Mouse (Mus musculus) 3134 (cell line): ENCODE results near the gene Itgb1bp1.

Experiments used
- DNase-seq: peaks from one replicate; pipeline ENCODE4 v3.0.0-alpha.2; 2011; ENCODE audit warnings: low spot score; ENCODE audit not compliant: insufficient read length; ENCODE audit errors: extremely low read depth

Itgb1bp1 gene

DNA sequence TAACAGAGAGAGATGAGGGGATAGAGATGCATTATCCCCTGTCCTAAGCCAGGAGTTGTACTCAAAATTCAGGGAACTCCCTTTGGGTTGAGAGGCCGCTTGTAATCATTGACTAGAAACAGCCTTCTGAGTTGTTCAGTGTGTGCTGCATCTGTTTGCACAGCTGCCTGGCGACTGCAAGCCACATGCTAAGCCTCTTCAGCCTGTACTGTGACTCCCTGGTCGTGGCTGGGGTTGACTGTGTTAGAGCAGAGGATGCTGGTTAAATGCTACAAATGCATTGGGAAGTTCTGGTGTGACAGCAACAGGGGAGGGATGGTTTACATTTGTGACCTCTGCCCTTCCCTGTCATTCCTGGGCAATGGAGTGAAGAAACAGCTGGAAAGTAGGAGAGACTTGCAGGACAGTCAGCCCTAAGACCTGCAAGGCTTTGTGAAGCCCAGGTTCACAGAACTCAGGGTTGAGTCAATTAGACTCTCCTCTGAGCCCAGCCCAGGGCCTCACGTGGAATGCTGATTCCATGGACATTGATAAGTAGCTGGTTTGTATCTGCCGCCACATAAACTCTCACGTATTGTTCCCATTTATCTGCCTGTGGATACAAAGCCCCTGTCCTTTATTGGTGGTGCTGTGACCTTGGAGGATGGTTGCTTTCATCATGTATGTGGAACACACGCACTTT, 38.2 kb downstream of the Itgb1bp1 start:
- DNase-seq: no peak

DNA sequence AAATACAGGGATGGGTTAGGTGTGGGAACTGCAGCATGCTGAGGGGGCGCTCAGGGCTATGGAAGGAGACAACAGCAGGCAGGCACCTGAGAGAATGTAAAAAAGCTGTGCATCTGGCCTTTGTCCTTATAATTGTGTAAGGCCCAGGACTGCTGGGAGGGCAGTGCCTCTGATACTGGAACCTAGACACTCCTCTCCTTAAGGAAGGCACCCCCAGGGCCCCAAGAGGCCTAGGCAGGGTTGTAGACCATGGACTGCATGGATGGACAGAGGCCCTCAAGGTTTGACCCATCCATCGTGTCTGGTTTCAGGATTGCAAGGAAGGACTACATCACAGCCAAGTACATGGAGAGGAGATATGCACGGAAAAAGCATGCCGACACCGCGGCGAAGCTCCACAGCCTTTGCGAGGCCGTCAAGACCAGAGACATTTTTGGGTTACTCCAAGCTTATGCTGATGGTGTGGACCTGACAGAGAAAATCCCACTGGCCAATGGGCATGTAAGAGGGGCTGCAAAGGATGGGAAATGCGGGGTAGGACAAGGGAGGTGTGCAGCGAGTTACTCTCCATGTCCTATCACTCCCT, 41.6 kb downstream of the Itgb1bp1 start:
- DNase-seq: no peak

DNA sequence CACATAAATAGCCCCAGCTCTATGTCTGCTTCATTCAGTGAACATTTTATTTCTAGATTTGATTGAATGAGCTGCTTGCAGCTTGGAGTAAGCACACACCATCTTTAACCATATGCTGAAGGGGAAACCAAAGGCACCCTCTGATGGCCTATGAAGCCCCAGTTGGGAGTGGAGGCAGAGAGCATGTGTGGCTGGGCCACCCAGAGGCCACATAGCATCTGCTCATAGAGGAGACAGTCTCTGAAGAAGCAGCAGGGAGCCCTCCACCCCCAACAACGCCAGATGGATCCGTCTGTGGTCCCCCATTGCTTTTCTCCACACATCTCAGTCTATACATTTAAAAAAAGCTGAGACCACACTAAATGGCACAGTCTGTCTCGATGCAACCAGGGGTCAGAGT, 44.1 kb downstream of the Itgb1bp1 start:
- no peak for DNase-seq

DNA sequence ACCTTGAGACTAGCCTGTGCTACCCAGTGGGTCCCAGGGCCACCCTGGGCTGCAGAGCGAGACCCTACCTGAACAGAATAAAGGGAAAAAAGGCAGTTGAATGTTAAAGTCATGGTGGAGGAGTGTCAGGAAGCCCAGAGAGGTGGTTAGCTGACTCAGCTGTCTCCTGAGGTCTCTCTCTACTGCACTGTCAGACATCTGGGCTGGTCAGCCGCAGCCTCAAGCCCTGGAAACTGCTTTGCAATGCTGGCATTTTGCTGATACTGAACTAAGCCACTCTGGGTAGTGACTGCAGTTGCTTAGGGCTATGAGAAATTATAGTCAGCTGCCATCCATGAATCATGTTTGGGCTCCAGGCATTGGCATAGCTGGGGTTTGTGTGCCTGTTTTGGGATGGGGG, 51.5 kb downstream of the Itgb1bp1 start:
- peak; percentile 13 for DNase-seq

DNA sequence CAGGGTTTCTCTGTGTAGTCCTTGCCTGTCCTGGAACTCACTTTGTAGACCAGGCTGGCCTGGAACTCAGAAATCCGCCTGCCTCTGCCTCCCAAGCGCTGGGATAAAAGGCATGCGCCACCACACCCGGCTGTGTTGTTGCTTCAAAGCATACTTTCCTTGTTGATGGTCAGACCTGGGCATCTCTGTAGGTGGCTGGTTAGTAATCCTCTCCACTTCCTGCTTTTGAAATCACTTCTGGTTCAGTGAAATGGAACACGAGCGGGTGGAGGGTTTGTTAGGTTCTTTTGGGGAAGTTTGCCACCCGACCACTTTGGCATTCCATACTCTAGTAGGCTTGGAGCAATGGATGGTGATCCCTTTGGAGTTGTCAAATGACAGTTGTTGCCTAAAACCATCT, 52.4 kb downstream of the Itgb1bp1 start:
- DNase-seq: no peak

DNA sequence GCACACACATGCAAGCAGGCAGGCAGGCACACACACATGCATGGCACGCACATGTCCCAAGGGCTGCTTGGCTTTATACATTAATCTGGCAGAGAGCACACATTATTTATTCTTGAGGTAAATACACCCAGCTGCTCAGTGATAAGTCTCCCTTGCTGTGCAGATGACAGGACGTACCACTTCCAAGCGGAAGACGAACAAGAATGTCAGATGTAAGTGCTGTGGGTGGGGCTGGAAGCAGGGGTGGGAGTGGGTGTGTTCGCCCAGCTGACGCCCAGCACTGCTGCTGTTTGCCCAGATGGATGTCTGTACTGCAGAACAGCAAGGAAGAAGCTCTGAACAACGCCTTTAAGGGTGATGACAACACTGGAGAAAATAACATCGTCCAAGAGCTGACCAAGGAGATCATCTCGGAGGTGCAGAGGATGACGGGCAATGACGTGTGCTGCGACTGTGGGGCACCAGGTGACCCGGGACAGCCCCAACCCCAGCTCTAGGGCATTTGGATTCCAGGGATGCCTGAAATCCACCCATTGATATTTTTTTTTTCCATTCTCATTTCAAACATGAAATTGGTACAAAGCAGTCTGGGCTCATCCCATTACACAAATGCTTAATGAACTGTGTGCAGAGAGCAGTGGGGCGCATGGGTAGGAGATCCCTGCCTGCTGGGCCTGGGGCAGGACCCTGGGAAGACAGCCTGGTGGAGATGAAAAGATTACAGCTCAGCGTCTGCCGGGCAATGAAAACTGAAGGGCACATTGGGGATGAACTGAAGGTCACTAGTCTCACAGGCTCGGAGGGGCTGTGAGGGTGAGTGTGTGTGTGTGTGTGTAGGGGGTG, 56.8 kb downstream of the Itgb1bp1 start:
- no peak for DNase-seq

DNA sequence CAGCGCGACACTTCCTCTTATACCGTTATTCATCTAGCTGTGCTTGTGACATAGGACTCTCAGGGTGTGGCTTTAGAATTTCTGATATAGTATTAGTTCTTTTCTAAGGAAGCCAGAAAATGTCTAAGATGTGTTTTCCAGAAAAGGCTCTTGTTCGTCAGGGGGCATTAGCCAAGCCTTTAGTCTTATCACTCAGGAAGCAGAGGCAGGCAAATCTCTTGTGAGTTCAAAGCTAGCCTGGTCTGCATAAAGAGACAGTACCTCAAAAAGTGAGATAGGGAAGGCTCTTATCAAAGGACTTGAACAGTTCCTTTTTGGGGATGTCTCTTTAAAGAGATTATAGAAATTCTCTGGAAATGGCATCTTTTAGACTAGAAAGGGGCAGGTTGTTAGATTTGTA, 57.4 kb downstream of the Itgb1bp1 start:
- no peak for DNase-seq

DNA sequence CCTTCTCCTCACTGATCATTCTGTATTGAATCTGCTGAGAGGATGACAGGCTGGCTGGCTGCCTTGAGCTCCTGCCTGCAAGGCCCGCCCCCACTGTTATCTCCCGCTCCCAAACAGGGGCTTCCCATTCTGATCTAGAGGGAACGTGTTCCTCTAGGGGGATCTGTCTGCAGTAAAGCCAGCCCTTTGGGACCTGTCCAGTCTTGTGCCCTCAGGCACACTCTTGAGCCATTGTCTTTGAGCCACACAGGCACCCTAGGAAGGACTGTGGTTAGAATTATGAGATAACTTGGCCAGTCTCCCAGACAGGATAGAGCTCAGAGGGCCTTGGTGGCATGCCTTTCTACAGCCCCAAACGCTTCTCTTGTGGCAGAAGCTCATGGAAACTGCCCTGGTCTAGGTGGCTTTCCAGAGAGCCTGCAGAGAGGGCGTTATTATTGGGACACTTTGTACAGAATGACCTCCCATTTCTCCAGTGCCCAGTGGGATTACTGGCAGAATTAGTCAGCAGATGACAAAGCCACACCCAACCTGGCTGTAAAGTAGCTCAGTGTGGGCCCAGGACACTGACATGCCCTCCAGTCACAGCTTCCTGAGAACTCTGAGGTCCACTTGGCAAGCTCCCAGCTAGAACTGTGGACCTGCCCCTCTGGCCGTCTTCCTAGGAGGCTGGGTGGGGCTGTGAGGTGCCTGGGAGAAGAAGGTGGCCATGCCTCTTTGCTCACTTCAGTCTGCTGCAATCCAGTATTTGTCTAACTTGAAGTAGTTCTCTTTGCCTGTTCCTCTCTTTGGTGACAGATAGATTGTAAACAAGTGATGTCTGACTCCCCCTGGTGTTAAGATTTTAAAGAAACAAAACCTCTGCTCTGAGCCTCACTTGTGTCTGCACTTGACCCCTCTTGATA, 58.8 kb downstream of the Itgb1bp1 start:
- DNase-seq: peak; percentile 83

DNA sequence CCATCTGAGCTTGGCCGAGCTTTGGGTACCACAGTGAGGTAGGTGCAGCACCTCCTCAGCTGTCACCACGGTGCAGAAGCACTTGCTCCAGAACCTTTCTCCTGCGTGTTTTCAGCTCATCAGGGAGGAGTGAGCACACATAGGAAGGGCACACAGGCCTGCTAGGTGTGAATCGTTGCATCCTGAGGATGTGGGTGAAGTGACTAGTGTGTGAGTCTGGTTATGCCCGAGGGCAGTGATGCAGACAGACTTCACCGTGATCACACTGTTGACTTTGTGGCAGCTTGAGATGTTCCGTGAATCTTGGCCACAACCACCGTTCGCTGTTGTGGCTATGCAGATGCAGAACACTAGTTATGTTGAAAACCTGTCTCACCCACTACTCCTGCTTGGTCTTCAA, 59.8 kb downstream of the Itgb1bp1 start:
- no peak for DNase-seq

DNA sequence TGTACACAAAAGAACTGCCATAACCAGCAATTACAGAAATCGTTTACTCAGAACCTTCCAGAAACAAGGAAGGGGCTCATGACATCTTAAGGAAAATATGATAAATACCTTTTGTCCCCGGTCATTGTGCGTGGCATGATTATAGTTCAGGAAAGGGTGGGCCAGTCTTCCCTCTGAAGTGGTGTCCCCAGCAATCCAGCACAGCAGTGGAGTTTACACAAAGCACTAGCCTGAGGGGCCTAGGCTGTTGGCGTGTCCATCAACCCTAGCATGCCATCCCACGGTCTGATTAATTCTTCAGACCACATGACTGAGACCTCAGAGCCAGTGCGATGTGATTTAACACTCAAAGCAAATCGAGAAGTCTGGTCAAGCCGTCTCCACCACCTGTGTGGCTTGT, 60.7 kb downstream of the Itgb1bp1 start:
- no peak for DNase-seq

DNA sequence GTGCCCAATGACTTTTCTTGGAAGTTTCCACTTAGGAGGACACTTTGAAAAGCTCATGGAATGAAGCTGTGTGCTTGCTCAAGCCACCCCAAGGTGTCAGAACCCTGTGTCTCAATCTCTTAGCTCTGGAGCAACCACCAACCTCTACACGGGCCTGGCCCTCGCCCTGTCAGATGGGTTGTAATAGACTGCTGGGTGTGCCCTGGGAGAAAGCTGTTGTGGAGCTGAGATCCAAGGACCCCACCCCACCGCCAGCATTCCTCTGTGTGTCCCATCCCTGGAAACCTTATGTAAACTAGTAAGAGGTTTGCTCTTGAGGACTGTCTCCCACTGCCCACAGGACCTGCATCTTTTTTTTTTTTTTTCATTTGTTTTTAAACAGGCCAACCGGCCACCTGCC, 62.2 kb downstream of the Itgb1bp1 start:
- no peak for DNase-seq

DNA sequence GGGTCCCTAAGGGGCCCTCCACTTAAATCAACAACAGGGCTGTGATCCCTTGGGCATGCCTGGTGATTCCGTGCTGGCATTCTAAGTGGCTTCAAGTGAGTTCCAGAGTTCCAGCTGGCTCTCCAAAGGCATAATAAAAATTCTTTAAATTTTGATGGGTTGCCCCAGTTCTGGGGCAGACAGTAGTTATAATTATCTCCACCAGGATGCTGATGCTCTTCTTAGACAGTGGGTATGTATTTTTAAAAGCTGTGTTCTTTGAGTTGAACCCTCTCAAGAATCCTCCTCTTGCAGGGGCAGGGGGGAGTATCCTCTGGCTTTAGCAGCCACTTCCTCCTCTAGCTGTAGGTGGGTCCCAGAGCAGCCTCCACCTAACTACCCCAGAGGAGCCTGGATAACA, 65.5 kb downstream of the Itgb1bp1 start:
- DNase-seq: no peak

DNA sequence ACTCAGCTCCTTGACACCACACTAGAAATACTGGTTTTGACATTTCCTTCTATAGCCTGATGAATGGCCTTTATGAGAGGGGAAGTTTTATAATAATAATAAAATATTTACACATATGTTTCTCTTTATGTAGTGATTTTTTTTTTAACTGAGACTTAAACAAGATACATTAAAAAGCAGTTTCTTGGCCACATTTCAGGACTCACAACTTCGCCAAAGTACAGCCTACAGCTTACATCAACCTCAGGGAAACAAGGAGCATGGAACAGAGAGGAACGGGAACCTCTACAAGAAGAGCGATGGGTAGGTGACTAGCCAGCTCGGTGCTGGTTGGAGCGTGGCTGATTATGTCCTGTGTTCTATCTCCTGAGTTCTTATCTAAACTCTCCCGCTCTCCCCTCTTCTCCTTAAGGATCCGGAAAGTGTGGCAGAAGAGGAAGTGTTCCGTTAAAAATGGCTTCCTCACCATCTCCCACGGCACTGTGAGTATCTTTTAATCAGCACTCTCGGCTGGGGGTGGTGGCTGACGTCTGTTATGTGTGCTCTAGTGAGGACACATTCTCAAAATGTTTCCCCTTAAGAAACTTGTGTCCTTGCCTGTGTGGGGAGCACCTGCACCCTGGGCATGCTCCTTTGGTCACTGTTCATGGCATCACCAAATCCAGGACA, 68.2 kb downstream of the Itgb1bp1 start:
- no peak for DNase-seq

DNA sequence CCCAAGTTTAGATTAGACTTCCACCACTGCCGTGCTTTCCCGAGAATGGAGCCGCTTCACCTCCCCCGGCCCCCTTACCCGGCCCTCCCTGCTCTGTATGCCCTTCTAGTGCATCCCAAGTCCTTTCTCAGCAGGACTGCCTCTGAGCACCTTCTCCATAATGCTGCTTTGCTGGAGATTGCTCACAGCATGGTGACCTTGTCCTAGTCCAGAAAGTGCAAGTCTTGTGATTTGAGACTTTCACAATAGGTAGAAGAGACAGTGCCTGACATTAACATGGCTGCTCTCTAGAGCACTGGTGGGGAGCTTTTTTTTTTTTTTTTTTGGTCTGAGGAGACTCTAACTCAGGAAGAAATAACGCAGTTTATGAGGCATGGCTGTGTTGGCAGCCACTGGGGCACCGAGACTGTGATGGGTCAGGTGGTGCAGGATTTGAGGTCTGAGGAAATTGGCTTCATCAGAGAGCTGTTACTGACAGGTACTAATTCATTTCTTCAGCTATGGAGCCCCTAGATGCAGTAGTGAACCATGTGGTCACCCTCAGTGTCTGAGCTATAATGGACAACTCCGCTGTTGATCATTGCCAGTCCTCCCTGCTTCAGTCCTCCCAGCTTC, 71.4 kb downstream of the Itgb1bp1 start:
- DNase-seq: no peak

DNA sequence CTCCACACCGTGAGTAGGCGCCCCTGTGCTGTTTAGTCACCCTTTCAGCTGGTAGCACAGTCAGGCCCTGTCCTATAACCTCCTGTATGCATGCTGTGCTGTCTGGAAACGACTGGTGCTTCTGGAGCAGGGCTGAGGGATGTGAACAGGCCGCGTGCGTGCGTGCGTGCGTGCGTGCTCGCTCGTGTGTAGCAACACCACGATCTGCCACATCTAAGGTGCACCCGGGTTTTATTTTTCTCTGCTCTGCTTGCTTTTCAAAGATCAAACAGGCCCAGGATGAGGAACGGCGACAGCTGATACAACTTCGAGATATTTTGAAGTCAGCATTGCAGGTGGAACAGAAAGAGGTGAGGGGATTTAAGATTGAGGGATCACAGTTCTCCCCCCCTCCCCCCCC, 73.2 kb downstream of the Itgb1bp1 start:
- no peak for DNase-seq

DNA sequence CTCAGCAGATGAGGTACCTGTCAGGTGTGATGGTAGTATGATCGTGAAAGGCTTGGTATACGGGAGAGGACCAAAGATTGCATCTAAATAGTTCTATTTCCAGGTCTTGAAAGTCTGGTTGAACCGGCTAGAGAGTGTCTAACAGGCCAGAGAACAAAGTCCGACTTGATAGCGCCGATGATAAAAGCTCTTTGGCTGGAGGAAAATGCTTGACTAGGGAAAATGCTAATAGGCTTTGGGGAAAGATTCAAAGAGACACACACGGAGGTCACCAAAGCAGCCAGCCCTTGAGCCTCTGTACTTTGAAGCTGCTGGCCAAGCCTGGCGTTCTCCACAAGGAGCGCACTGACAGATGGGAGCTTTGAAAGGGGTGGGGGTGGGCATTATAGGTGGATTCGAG, 76.8 kb downstream of the Itgb1bp1 start:
- no peak for DNase-seq

DNA sequence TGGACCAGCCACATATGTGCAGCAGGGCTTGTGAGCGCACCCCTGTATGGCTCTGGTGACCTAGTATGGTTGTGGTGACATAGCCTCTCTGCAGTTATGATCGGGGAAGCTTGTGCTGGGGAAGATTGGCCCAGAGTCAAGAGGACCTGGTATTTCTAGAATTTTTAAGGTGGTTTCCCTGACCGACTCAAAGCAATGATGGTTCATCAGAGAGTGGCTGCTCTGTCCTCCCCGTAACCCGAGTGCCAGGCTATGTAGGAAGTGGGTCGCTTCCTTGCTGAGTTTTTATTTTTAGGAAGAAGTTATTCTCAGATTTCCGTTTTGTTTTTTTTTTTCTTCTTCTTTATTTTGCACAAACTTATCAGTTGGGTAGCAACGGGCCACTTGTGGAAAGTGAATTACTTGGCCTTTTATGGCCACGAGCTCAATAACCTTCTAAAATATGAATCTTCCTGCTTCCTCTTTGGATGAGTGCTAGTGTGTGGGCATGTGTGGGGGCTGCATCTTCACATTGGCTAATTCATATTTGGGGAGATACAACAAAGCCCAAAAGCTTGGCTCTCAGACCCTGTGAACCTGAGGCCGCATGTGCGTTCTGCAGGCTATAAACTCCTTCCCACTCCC, 77.8 kb downstream of the Itgb1bp1 start:
- no peak for DNase-seq

DNA sequence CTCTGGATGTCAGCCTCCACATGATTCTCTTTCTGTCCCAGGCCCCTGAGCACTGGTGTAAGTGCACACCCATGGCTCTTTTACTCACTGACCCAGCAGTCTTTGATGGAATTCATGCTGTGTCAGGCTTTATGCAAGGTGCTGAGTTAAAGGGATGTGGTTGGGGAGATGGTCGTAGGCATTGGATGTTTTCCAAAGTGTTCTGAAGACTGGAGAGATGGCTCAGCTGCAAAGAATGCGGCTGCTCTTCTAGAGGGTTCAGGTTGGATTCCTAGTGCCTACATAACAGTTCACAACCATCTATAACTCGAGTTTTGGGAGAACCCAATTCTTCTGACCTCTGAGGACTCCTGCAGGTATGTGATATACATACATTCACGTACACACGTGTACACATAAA, 78.7 kb downstream of the Itgb1bp1 start:
- DNase-seq: peak; percentile 40

DNA sequence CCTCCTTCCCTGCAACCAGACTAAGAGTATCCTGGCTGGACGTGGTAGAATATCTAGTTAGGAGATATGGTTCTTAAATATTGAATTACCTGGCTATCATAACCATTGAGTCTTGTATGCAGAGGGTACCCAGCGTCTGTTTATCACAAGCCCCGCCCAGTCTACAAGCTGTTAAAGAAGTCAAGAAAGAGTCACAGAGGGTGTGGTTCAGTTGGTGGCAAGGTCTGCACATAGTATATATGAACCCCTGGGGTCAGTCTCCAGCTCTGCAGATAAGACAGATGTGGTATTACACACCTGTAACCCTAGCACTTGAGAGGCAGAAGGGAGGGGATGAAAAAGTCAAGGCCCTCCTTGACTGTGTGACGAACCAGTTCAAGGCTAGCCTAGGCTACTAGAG, 80.3 kb downstream of the Itgb1bp1 start:
- DNase-seq: no peak
